Mouse (Mus musculus) heart, embryonic 11.5 days (tissue): ENCODE results near the gene Fam72a. TPM values are rescaled to one million over a fixed set of nuclear protein-coding genes. Genes with fewer than 3 reads are reported as not detected.

Source experiments
- ATAC-seq: fragments of 200-750 bp; cut with Nextera tagmentation; replicated peaks from 2 replicates; pipeline ENCODE4 v1.8.0; 2017; ENCODE audit warnings: moderate library complexity; ENCODE audit not compliant: insufficient number of reproducible peaks, low FRiP score, low TSS enrichment
- H3K27ac ChIP-seq: fragments of 300-500 bp; sonication (generic); 2 replicates; pipeline ENCODE4 v1.5.1; 2014; ENCODE audit warnings: mild to moderate bottlenecking, low read depth, low read length
- H3K27me3 ChIP-seq: fragments of 300-500 bp; sonication (generic); 2 replicates; pipeline ENCODE4 v1.6.1; 2014; ENCODE audit warnings: mild to moderate bottlenecking, low read length, mixed read lengths; ENCODE audit not compliant: control insufficient read depth, insufficient read depth
- H3K36me3 ChIP-seq: fragments of 300-500 bp; sonication (generic); 2 replicates; pipeline ENCODE4 v1.6.1; 2014; ENCODE audit warnings: mild to moderate bottlenecking, low read length, moderate library complexity, mixed read lengths; ENCODE audit not compliant: control insufficient read depth, insufficient read depth
- H3K4me1 ChIP-seq: fragments of 300-500 bp; sonication (generic); 2 replicates; pipeline ENCODE4 v1.6.1; 2014; ENCODE audit warnings: low read length; ENCODE audit not compliant: control insufficient read depth, insufficient read depth
- H3K4me2 ChIP-seq: fragments of 300-500 bp; sonication (generic); 2 replicates; pipeline ENCODE4 v1.6.1; 2014; ENCODE audit warnings: mild to moderate bottlenecking, moderate library complexity
- H3K4me3 ChIP-seq: fragments of 300-500 bp; sonication (generic); 2 replicates; pipeline ENCODE4 v1.5.1; 2014; ENCODE audit warnings: low read depth, low read length
- H3K9ac ChIP-seq: fragments of 300-500 bp; sonication (generic); 2 replicates; pipeline ENCODE4 v1.6.1; 2014; ENCODE audit warnings: mild to moderate bottlenecking, low read depth, low read length, moderate library complexity
- H3K9me3 ChIP-seq: fragments of 300-500 bp; sonication (generic); replicated peaks from 2 replicates; pipeline ENCODE4 v1.6.1; 2016; ENCODE audit warnings: low read length; ENCODE audit not compliant: control insufficient read depth
- WGBS: fragments of 180-500 bp; shearing (Covaris S2); extraction: QIAGEN DNeasy Blood & Tissue Kit; methylation state at CpG from one replicate; pipeline ENCODE4 v1.1.7; 2014; ENCODE audit not compliant: insufficient replicate concordance; 5-methylcytosine and 5-hydroxymethylcytosine counted together
- polyA plus RNA-seq: library from polyadenylated mRNA; unstranded; fragments of >200 nt; fragmentation: Nextera tagmentation; extraction: Ambion mirVana; gene quantifications from 2 replicates; pipeline ENCODE4 v1.2.1, GENCODE M21; 2014

Gene Fam72a
- polyA plus RNA-seq, 1 experiment from 2014 or later: 3.2 TPM

DNA sequence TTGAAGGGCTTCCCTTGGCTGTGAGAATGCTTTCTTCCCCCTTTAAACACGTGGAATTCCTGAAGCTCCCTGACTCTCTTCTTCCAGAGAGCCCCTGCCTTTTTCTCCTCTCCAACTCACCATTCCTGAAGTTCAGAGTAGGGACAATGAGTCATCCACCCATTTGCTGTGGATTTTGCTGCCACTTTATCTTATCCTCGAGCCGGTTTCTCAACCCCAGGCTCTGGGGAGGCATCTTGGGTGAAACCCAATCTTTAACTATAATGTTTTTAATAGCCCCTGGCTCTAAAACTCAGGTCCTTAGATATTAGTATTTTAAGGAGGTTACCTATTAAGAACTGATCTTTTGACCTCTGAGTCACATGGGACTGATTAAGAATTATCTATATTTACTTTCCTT is 13.7 kb downstream of the Fam72a start:
- ATAC-seq: no peak
- WGBS: 16% methylated on average over 3 of the region's 3 CpGs
- Histone ChIP-seq H3K9me3 (no peaks in the 10 kb centered on the region), H3K9ac (no peak overlapping the region), H3K4me2 (no peak overlapping the region), H3K4me3 (no peak overlapping the region), H3K36me3 (0 out of 2 replicates have a peak, but pooled peaks cover 2% of the 10 kb centered on the region), H3K27ac (no peak overlapping the region), H3K27me3 (no peaks in the 10 kb centered on the region), H3K4me1 (no peaks in the 10 kb centered on the region)

DNA sequence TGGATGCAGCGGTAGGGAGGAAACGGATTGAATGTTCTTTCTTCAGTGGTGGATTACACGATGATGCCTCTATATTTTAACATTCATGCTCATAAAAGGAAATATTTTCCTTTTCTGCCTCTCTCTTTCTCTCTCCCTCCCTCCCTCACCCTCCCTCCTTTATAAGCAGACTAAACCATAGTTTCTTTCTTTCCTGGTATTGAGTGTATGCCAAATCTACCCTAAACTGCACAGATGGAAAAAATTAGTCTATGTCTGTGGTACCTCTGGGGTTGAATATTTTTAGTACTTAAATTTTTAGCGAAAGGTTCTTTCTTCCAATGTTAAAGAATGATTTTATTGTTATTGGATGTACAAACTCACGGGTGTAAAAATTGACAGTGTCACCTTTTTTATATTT is 14.2 kb downstream of the Fam72a start:
- 79% methylated on average over 5 of the region's 5 CpGs for WGBS
- no peak for ATAC-seq

DNA sequence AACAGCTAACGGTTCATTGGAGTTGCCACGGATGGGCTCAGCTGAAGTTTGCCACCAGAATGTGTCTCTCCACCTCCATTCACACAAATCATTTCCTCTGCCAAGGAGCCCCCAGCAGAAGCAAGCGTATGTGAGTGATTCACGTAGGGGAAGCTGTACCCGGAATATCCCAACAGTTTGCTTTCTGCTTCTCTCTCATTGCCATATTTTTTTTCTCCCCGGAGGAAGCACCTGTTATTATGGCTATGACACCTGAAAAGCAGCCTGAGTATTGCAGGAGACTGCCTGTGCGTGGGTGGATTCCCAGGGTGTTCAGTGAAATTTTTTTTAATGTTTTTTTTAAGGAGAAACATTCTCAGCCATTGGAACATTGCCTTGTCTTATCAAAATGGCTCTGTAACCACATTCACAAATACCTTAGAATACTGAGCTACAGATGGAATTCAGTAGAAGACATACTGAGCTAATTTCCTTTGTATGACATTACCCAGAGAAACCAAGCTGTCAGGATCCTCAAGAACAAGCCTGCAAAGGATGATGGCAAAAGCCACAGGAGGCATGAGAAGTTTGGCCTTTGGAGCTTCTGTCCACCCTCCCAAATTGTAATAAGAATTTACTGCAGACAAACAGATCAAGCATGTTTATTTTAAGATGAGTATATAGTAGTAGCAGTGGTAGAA is 16.3 kb downstream of the Fam72a start:
- Histone ChIP-seq H3K4me3 (no peak overlapping the region), H3K36me3 (no peaks in the 10 kb centered on the region), H3K9ac (no peak overlapping the region), H3K9me3 (no peaks in the 10 kb centered on the region), H3K27me3 (no peaks in the 10 kb centered on the region), H3K27ac (no peak overlapping the region), H3K4me2 (no peak overlapping the region), H3K4me1 (peaks cover 3% of the 10 kb centered on the region; the same call in 1 of the 2 replicates)
- no peak for ATAC-seq
- WGBS: 70% methylated on average over 7 of the region's 7 CpGs

More for the DNA sequence above, 14.2 kb downstream of the Fam72a start:
- Histone ChIP-seq H3K4me1 (no peaks in the 10 kb centered on the region), H3K36me3 (no peaks in the 10 kb centered on the region), H3K9ac (no peak overlapping the region), H3K9me3 (no peaks in the 10 kb centered on the region), H3K4me3 (no peak overlapping the region), H3K4me2 (no peak overlapping the region), H3K27ac (no peak overlapping the region), H3K27me3 (no peaks in the 10 kb centered on the region)

DNA sequence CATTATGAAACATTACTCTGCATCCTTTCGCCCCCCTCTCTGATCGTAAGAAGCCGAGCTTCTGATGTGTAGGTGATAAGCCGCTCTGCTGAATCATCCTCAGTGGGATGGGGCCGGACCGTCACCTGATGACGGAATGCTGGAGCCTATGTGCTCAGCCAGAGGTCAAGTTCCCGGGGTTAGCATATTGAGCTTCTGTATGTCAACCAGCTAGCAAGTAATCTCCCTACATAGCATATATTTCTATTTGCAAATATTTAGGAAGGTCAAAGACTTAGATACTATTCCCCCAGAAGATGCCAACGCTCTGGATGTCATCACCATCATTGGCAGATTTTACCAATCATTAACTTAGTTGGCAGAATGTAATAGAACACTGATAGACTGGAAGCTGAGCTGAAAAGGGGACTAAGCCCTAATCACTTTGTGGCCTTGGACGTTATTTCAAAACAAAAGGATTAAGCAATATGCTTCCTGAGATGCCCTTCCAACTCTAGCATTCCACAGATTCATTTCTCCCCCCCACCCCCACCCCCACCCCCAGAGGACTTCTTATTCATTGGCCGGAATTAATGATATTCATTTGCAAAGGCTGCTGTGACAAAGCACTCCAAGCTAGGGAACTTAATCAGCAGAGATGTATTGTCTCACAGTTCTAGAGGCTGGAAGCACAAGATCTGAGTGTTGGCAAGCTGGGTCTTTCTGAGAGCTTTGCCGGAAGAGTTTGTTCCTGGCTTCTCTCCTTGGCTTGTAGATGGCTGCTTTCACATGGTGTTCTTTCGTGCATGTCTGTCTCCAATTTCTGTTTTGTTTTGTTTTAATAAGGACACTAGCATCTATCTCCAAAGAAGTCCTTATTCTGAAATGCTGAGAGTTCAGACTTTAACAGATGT is 19.3 kb downstream of the Fam72a start:
- Histone ChIP-seq H3K9ac (no peak overlapping the region), H3K4me1 (peaks cover 3% of the 10 kb centered on the region; the same call in 1 of the 2 replicates), H3K4me2 (no peak overlapping the region), H3K27ac (no peak overlapping the region), H3K36me3 (no peaks in the 10 kb centered on the region), H3K27me3 (no peaks in the 10 kb centered on the region), H3K9me3 (no peaks in the 10 kb centered on the region), H3K4me3 (no peak overlapping the region)
- ATAC-seq: no peak
- WGBS: 67% methylated on average over 13 of the region's 13 CpGs

DNA sequence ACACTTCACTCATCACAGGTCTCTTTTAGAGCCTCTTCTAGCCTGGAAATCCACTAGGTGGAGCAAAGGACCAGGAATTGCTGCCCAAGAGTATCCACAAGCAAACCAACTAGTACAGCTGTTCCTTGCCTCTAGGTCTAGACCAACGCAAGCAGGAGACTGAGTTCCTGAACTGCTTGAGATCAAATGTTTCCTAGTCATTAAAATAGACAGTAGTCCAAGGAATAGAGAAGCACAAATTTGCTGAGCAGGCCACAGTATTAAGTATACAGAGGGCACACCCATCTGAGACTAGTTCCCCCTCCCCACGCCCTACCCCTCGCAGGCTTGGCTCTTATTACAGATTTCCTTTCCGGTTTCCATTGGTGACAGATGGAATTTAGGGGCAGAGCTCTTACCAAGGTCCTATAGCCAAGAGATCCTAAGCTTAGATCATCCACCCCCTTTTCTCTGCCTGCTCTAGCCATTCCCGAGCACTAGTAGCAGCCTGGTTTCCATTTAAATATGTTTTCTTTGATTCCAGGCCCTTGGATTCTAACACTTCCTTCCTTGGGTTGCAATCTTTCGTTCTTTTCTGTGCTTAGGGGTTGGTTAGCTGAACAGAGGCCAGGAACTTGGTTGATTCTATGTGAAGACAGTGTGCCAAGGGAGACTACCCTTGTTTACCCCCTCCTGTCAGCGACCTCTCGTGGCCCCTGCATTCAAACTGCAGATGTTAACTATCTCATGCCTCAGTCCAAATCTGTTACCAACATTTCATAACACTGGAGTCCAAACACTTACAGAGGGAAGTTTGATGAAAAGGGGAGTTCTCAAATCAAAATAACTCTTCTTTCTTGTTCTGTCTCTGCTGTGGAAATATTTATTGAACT is 21.0 kb downstream of the Fam72a start:
- Histone ChIP-seq H3K4me2 (no peak overlapping the region), H3K9me3 (no peaks in the 10 kb centered on the region), H3K36me3 (no peaks in the 10 kb centered on the region), H3K9ac (no peak overlapping the region), H3K27ac (no peak overlapping the region), H3K4me3 (no peak overlapping the region), H3K27me3 (no peaks in the 10 kb centered on the region), H3K4me1 (peaks cover 3% of the 10 kb centered on the region; the same call in 1 of the 2 replicates)
- no peak for ATAC-seq
- WGBS: 42% methylated on average over 8 of the region's 8 CpGs

DNA sequence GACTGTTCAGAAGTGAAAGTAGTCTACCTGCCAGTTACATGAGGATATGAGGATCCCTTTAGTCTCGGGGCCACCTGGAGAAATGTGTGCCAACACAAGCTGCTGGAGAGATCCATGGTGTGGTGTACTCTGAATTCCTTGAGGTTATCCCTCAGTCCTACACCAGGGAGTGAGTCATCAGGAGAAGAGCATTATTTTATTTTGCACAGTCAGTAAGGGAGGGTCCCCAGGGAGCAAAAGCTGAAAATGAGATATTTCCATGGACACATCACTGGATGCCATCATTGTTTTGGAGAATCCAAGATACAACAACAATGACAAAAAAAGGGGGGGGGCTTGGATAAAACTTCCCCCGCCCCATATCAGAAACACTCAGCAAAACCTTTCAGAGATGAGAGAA is 24.3 kb downstream of the Fam72a start:
- Histone ChIP-seq H3K9me3 (no peaks in the 10 kb centered on the region), H3K4me3 (no peak overlapping the region), H3K9ac (no peak overlapping the region), H3K36me3 (no peaks in the 10 kb centered on the region), H3K4me2 (no peak overlapping the region), H3K27ac (no peak overlapping the region), H3K27me3 (no peaks in the 10 kb centered on the region), H3K4me1 (peaks cover 7% of the 10 kb centered on the region)
- WGBS: 74% methylated on average over 2 of the region's 2 CpGs
- no peak for ATAC-seq

DNA sequence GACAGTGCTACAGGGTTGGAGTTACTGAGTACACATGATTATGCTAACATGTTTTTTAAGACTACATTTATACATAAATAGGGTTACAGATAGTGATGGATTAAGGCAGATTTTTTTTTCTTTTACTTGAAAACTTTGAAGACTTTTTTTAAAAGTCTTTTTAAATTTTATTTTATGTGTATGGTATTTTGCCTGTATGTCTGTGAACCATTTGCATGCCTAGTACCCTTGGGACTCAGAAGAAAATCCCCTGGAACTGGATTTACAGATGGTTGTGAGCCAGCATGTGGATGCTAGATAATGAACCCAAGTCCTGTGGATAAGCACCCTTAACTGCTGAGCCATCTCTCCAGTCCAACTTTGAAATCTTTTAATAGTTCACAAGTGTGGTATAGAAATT is 25.7 kb downstream of the Fam72a start:
- H3K27me3 ChIP-seq: no peaks in the 10 kb centered on the region
- H3K4me1 ChIP-seq: peaks cover 7% of the 10 kb centered on the region
- no peak overlapping the region for H3K4me3 ChIP-seq
- no peak overlapping the region for H3K27ac ChIP-seq
- H3K9me3 ChIP-seq: no peaks in the 10 kb centered on the region
- H3K36me3 ChIP-seq: no peaks in the 10 kb centered on the region
- no peak overlapping the region for H3K9ac ChIP-seq
- H3K4me2 ChIP-seq: no peak overlapping the region
- ATAC-seq: no peak

DNA sequence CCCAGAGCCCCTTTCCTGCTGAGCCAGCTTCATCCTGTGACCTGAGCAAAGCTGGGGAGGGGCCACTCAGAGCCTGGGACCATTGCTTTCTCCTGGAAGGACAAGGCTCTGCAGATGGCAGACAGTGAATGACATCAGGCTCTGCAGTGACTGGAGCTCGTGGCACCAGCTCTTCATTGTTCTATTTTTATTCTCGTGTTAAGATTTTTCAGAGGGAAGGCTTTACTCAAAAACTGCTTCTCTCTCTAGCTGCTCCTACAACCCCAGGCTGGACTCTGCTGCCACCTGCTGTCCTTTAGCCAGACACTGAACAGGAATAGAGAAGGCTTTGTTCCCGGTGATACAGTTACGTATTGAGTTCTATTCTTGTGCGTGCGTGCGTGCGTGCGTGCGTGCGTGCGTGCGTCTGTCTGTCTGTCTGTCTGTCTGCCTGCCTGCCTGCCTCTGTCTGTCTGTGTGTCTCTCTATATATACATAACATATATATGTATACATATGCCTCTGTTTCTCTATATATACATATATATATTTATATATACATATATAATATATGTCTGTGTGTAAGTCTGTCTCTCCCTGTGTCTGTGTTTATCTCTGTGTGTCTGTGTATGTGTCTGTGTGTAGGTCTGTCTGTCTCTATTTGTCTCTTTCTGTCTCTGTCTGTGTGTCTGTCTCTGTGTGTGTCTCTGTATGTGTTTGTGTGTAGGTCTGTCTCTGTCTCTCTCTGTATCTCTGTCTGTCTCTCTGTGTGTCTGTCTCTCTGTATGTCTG is 27.5 kb downstream of the Fam72a start:
- 0 out of 2 replicates have a peak, but pooled peaks have one; percentile 42 for ATAC-seq
- WGBS: 9% methylated on average over 13 of the region's 13 CpGs
- H3K27ac ChIP-seq: peak overlapping the region; percentile 64
- H3K4me3 ChIP-seq: no peak overlapping the region
- no peaks in the 10 kb centered on the region for H3K9me3 ChIP-seq
- H3K36me3 ChIP-seq: no peaks in the 10 kb centered on the region
- H3K9ac ChIP-seq: peak overlapping the region; percentile 54; the same call in 1 of the 2 replicates
- peak overlapping the region; percentile 34 for H3K4me2 ChIP-seq
- peaks cover 4% of the 10 kb centered on the region for H3K4me1 ChIP-seq
- H3K27me3 ChIP-seq: no peaks in the 10 kb centered on the region
